In genomic region chr4:145034506-145035243, GRCm38 (mm10) we compare ENCODE assay signal across 9 mouse cellular contexts.
DNase-seq lines count a peak whose midpoint lies in the region; ATAC-seq lines count a peak whose summit lies in the region.
"Had no signal": no experiment of that assay in that cellular context is flagged by ENCODE, and none has a peak within 500 bp of the region (broad histone marks: within the 10 kb centered on the region; RNA-seq: fewer than 3 reads in every experiment).

No protein-coding gene starts in this region.

- no peaks in the 10 kb centered on the region for H3K27me3 ChIP-seq in erythroblast, embryonic 14.5 days (ENCODE audit: control insufficient read depth)
- H3K27me3 ChIP-seq in intestine, embryonic 16.5 days (replicated peaks; ENCODE audit: control insufficient read depth, insufficient read depth, low read length): no peaks in the 10 kb centered on the region
- no peaks in the 10 kb centered on the region for H3K27me3 ChIP-seq in liver, embryonic 16.5 days (ENCODE audit: control insufficient read depth, insufficient read depth, low read depth, low read length)
- H3K27me3 ChIP-seq in forebrain, embryonic 13.5 days: no peaks in the 10 kb centered on the region

- peak overlapping the region; percentile 75 for H3K27ac ChIP-seq in intestine, embryonic 16.5 days (ENCODE audit: low read length)
- peak overlapping the region; percentile 87 for H3K27ac ChIP-seq in liver, embryonic 16.5 days (ENCODE audit: low read length)
- no peak overlapping the region for H3K27ac ChIP-seq in forebrain, embryonic 13.5 days

- DNase-seq in ovary, postnatal 36 days (ENCODE audit: low spot score): peak; percentile 41
- no peak for DNase-seq in ovary, postnatal 10 days (ENCODE audit: low spot score)
- DNase-seq in layer of hippocampus, adult 9-10 months (ENCODE audit: low spot score): no peak

- peak overlapping the region; percentile 51 for H3K4me3 ChIP-seq in erythroblast, embryonic 14.5 days (replicated peaks)
- no peak overlapping the region for H3K4me3 ChIP-seq in intestine, embryonic 16.5 days (ENCODE audit: low read length)
- peak overlapping the region; percentile 27 for H3K4me3 ChIP-seq in liver, embryonic 16.5 days (ENCODE audit: low read depth, low read length)
- no peak overlapping the region for H3K4me3 ChIP-seq in forebrain, embryonic 13.5 days
- H3K4me3 ChIP-seq: myocyte had no signal

- peak overlapping the region; percentile 13; the same call in 1 of the 2 replicates for H3K4me2 ChIP-seq in intestine, embryonic 16.5 days (ENCODE audit: low read depth, low read length)
- peak overlapping the region; percentile 53 for H3K4me2 ChIP-seq in liver, embryonic 16.5 days (ENCODE audit: low read depth, low read length)
- H3K4me2 ChIP-seq in forebrain, embryonic 13.5 days: no peak overlapping the region

- H3K36me3 ChIP-seq in erythroblast, embryonic 14.5 days (ENCODE audit: control insufficient read depth): peaks cover 61% of the 10 kb centered on the region
- H3K36me3 ChIP-seq in intestine, embryonic 16.5 days (ENCODE audit: control insufficient read depth, insufficient read depth, low read length): no peaks in the 10 kb centered on the region
- 0 out of 2 replicates have a peak, but pooled peaks cover 2% of the 10 kb centered on the region for H3K36me3 ChIP-seq in liver, embryonic 16.5 days (ENCODE audit: control insufficient read depth, insufficient read depth)
- H3K36me3 ChIP-seq in forebrain, embryonic 13.5 days (ENCODE audit: poor library complexity, severe bottlenecking): 0 out of 2 replicates have a peak, but pooled peaks cover 8% of the 10 kb centered on the region

- no peak overlapping the region for H3K9ac ChIP-seq in intestine, embryonic 16.5 days (ENCODE audit: low read depth, low read length)
- H3K9ac ChIP-seq in liver, embryonic 16.5 days (ENCODE audit: low read depth, low read length): peak overlapping the region; percentile 52
- H3K9ac ChIP-seq in forebrain, embryonic 13.5 days: no peak overlapping the region

- peaks cover 82% of the 10 kb centered on the region for H3K4me1 ChIP-seq in erythroblast, embryonic 14.5 days (ENCODE audit: control insufficient read depth)
- peaks cover 62% of the 10 kb centered on the region for H3K4me1 ChIP-seq in intestine, embryonic 16.5 days (ENCODE audit: control insufficient read depth, insufficient read depth, low read length)
- H3K4me1 ChIP-seq in liver, embryonic 16.5 days (ENCODE audit: control insufficient read depth, low read depth, low read length): peaks cover 57% of the 10 kb centered on the region
- H3K4me1 ChIP-seq in forebrain, embryonic 13.5 days: peaks cover 4% of the 10 kb centered on the region; the same call in 1 of the 2 replicates

- H3K9me3 ChIP-seq in erythroblast, embryonic 14.5 days (ENCODE audit: control insufficient read depth, low read length): no peaks in the 10 kb centered on the region
- H3K9me3 ChIP-seq in intestine, embryonic 16.5 days (ENCODE audit: control insufficient read depth, low read length): no peaks in the 10 kb centered on the region
- no peaks in the 10 kb centered on the region for H3K9me3 ChIP-seq in liver, embryonic 16.5 days (replicated peaks; ENCODE audit: control insufficient read depth, low read length)
- H3K9me3 ChIP-seq in forebrain, embryonic 13.5 days (replicated peaks): no peaks in the 10 kb centered on the region

- peak; percentile 81 for ATAC-seq in intestine, embryonic 16.5 days
- peak; percentile 93 for ATAC-seq in liver, embryonic 16.5 days (ENCODE audit: low read depth)
- no peak for ATAC-seq in inflammation-experienced regulatory T-cells, adult 6 months
- no peak for ATAC-seq in forebrain, embryonic 13.5 days

- WGBS in intestine, embryonic 16.5 days: 7% methylated on average over 11 of the region's 11 CpGs
- WGBS in liver, embryonic 16.5 days (ENCODE audit: insufficient replicate concordance): 16% methylated on average over 11 of the region's 11 CpGs
- WGBS in forebrain, embryonic 13.5 days: 10% methylated on average over 11 of the region's 11 CpGs

Comparison
In these comparisons a context has a peak if more than half of its experiments do, and no peak if none do; other contexts are left out.
1. H3K4me3 ChIP-seq: peak in erythroblast, embryonic 14.5 days (single experiment) and liver, embryonic 16.5 days (single experiment); none in intestine, embryonic 16.5 days (single experiment) and forebrain, embryonic 13.5 days (single experiment).
2. ATAC-seq: peak in intestine, embryonic 16.5 days (single experiment) and liver, embryonic 16.5 days (single experiment); none in inflammation-experienced regulatory T-cells, adult 6 months (single experiment) and forebrain, embryonic 13.5 days (single experiment).